ENCODE assay signal across 13 mouse cellular contexts in genomic region chr11:113271857-113272256, GRCm38 (mm10).
DNase-seq lines count a peak whose midpoint lies in the region; ATAC-seq and TF ChIP-seq lines count a peak whose summit lies in the region.
"Had no signal": no experiment of that assay in that cellular context is flagged by ENCODE, and none has a peak within 500 bp of the region (broad histone marks: within the 10 kb centered on the region; RNA-seq: fewer than 3 reads in every experiment).

No protein-coding gene starts in this region.

- no peaks in the 10 kb centered on the region for H3K36me3 ChIP-seq in midbrain, postnatal 0 days (ENCODE audit: insufficient read depth, low read length)
- H3K36me3 ChIP-seq in midbrain, embryonic 15.5 days (replicated peaks): no peaks in the 10 kb centered on the region
- H3K36me3 ChIP-seq in embryonic facial prominence, embryonic 14.5 days (ENCODE audit: control insufficient read depth, insufficient read depth, low read length): no peaks in the 10 kb centered on the region
- no peaks in the 10 kb centered on the region for H3K36me3 ChIP-seq in limb, embryonic 15.5 days
- H3K36me3 ChIP-seq: intestine, embryonic 15.5 days had no signal

- H3K4me3 ChIP-seq in midbrain, postnatal 0 days (ENCODE audit: low read depth, low read length): no peak overlapping the region
- H3K4me3 ChIP-seq in midbrain, embryonic 15.5 days: no peak overlapping the region
- H3K4me3 ChIP-seq in embryonic facial prominence, embryonic 14.5 days (ENCODE audit: low read depth, low read length): no peak overlapping the region
- H3K4me3 ChIP-seq in limb, embryonic 15.5 days: no peak overlapping the region
- H3K4me3 ChIP-seq: intestine, embryonic 15.5 days had no signal

- 0 out of 2 replicates have a peak, but pooled peaks have one; percentile 44 for ATAC-seq in midbrain, postnatal 0 days (ENCODE audit: low FRiP score)
- no peak for ATAC-seq in midbrain, embryonic 15.5 days (replicated peaks)
- peak; percentile 37; the same call in 1 of the 2 replicates for ATAC-seq in embryonic facial prominence, embryonic 14.5 days (ENCODE audit: low read depth)
- no peak for ATAC-seq in limb, embryonic 15.5 days (ENCODE audit: insufficient number of reproducible peaks, low FRiP score, low TSS enrichment, low read depth)
- ATAC-seq: activated CD4-positive, CD25-positive, alpha-beta regulatory T cell, adult 4 months; intestine, embryonic 15.5 days had no signal

- 79% methylated on average over 6 of the region's 6 CpGs for WGBS in midbrain, postnatal 0 days
- WGBS in midbrain, embryonic 15.5 days: 62% methylated on average over 6 of the region's 6 CpGs
- WGBS in embryonic facial prominence, embryonic 14.5 days: 66% methylated on average over 6 of the region's 6 CpGs
- WGBS in limb, embryonic 15.5 days: 66% methylated on average over 6 of the region's 6 CpGs

- no peak for TF ChIP-seq CTCF in midbrain, postnatal 0 days (IDR thresholded peaks at IDR 0.05)

- no peaks in the 10 kb centered on the region for H3K27me3 ChIP-seq in midbrain, postnatal 0 days (ENCODE audit: insufficient read depth, low read length)
- no peaks in the 10 kb centered on the region for H3K27me3 ChIP-seq in midbrain, embryonic 15.5 days (replicated peaks)
- no peaks in the 10 kb centered on the region for H3K27me3 ChIP-seq in embryonic facial prominence, embryonic 14.5 days (replicated peaks; ENCODE audit: control insufficient read depth, insufficient read depth, low read length)
- H3K27me3 ChIP-seq in limb, embryonic 15.5 days: no peaks in the 10 kb centered on the region
- H3K27me3 ChIP-seq: intestine, embryonic 15.5 days had no signal

- peak; percentile 54 for DNase-seq in midbrain, postnatal 0 days (ENCODE audit: low spot score)
- no peak for DNase-seq in embryonic facial prominence, embryonic 14.5 days (ENCODE audit: low spot score)
- peak; percentile 15 to 67 for DNase-seq in lung, postnatal 4 days
- no peak for DNase-seq in adrenal gland, postnatal 25 days
- DNase-seq in kidney, postnatal 14 days: no peak
- DNase-seq in frontal cortex, postnatal 36 days (ENCODE audit: low spot score in 2 of 2): no peak
- DNase-seq: cerebellum, adult 9-10 months; thymus, adult 2 months had no signal

- no peak overlapping the region for H3K4me2 ChIP-seq in midbrain, postnatal 0 days (ENCODE audit: low read depth, low read length, poor library complexity, severe bottlenecking)
- no peak overlapping the region for H3K4me2 ChIP-seq in midbrain, embryonic 15.5 days
- no peak overlapping the region for H3K4me2 ChIP-seq in embryonic facial prominence, embryonic 14.5 days (ENCODE audit: low read depth, low read length)
- H3K4me2 ChIP-seq in limb, embryonic 15.5 days: no peak overlapping the region
- H3K4me2 ChIP-seq: intestine, embryonic 15.5 days; liver, embryonic 11.5 days had no signal

- H3K4me1 ChIP-seq in midbrain, postnatal 0 days (ENCODE audit: insufficient read depth, low read length): 0 out of 2 replicates have a peak, but pooled peaks cover 3% of the 10 kb centered on the region
- H3K4me1 ChIP-seq in midbrain, embryonic 15.5 days: peaks cover under 1% of the 10 kb centered on the region; the same call in 1 of the 2 replicates
- H3K4me1 ChIP-seq in embryonic facial prominence, embryonic 14.5 days (ENCODE audit: control insufficient read depth, insufficient read depth, low read length): peaks cover 28% of the 10 kb centered on the region
- peaks cover 36% of the 10 kb centered on the region for H3K4me1 ChIP-seq in limb, embryonic 15.5 days

- no peak overlapping the region for H3K27ac ChIP-seq in midbrain, postnatal 0 days (ENCODE audit: low read depth, low read length)
- H3K27ac ChIP-seq in midbrain, embryonic 15.5 days: no peak overlapping the region
- no peak overlapping the region; the same call in 1 of the 2 replicates for H3K27ac ChIP-seq in embryonic facial prominence, embryonic 14.5 days (replicated peaks; ENCODE audit: low read depth, low read length)
- H3K27ac ChIP-seq in limb, embryonic 15.5 days: peak overlapping the region; percentile 43; the same call in 1 of the 2 replicates
- H3K27ac ChIP-seq: intestine, embryonic 15.5 days had no signal

- H3K9ac ChIP-seq in midbrain, postnatal 0 days (replicated peaks; ENCODE audit: low read length, poor library complexity, severe bottlenecking): no peak overlapping the region
- no peak overlapping the region for H3K9ac ChIP-seq in midbrain, embryonic 15.5 days
- H3K9ac ChIP-seq in embryonic facial prominence, embryonic 14.5 days (ENCODE audit: low read depth, low read length): no peak overlapping the region
- no peak overlapping the region for H3K9ac ChIP-seq in limb, embryonic 15.5 days
- H3K9ac ChIP-seq: intestine, embryonic 15.5 days had no signal

- no peaks in the 10 kb centered on the region for H3K9me3 ChIP-seq in midbrain, postnatal 0 days (ENCODE audit: low read length)
- no peaks in the 10 kb centered on the region for H3K9me3 ChIP-seq in midbrain, embryonic 15.5 days
- H3K9me3 ChIP-seq in embryonic facial prominence, embryonic 14.5 days (ENCODE audit: control insufficient read depth, low read length): no peaks in the 10 kb centered on the region
- no peaks in the 10 kb centered on the region for H3K9me3 ChIP-seq in limb, embryonic 15.5 days
- H3K9me3 ChIP-seq: intestine, embryonic 15.5 days had no signal

Comparison
In these comparisons a context has a peak if more than half of its experiments do, and no peak if none do; other contexts are left out.
1. ATAC-seq: peak in midbrain, postnatal 0 days (single experiment) and embryonic facial prominence, embryonic 14.5 days (single experiment); none in midbrain, embryonic 15.5 days (single experiment) and limb, embryonic 15.5 days (single experiment).
2. DNase-seq: peak in midbrain, postnatal 0 days (single experiment) and lung, postnatal 4 days (2 of 2); none in embryonic facial prominence, embryonic 14.5 days (single experiment), adrenal gland, postnatal 25 days (single experiment), kidney, postnatal 14 days (single experiment) and frontal cortex, postnatal 36 days (0 of 2).